Mouse (Mus musculus) erythroblast, adult 5-6 weeks (primary cell): ENCODE measurements around the gene Pex14. TPM values are rescaled to one million over a fixed set of nuclear protein-coding genes. Genes with fewer than 3 reads are reported as not detected.

Source experiments
- ATAC-seq: replicated peaks from 2 replicates; pipeline ENCODE4 v1.8.0; 2016; ENCODE audit warnings: moderate number of reproducible peaks, mild to moderate bottlenecking, moderate TSS enrichment, inconsistent platforms; ENCODE audit not compliant: poor library complexity, low FRiP score, severe bottlenecking
- total RNA-seq, 2 experiments: library from RNA; stranded (forward) in 1 of 2; stranded (reverse) in 1 of 2; fragments of 150-400 nt in 1 of 2; fragments of 200-764, 138-1000 nt in 1 of 2; gene quantifications; 2 replicates each; pipeline versions ENCODE4 v1.2.3 to v1.2.4; 2015 to 2017; ENCODE audit warnings: low replicate concordance in 2 of 2

Gene Pex14
- total RNA-seq, 2 experiments from 2014 or later: 1.9 to 3.2 TPM

DNA sequence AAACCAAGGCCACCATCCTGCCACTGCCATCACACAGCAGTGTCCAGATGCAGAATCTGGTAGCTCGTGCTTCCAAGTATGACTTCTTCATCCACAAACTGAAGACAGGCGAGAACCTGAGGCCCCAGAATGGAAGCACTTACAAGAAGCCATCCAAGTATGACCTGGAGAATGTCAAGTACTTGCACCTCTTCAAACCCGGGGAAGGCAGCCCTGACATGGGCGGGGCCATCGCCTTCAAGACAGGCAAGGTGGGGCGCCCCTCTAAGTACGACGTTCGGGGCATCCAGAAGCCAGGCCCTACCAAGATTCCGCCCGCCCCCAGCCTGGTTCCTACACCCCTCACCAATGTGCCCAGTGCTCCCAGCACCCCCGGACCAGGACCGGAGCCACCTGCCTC is 166.6 kb downstream of the Pex14 start:
- no peak for ATAC-seq

DNA sequence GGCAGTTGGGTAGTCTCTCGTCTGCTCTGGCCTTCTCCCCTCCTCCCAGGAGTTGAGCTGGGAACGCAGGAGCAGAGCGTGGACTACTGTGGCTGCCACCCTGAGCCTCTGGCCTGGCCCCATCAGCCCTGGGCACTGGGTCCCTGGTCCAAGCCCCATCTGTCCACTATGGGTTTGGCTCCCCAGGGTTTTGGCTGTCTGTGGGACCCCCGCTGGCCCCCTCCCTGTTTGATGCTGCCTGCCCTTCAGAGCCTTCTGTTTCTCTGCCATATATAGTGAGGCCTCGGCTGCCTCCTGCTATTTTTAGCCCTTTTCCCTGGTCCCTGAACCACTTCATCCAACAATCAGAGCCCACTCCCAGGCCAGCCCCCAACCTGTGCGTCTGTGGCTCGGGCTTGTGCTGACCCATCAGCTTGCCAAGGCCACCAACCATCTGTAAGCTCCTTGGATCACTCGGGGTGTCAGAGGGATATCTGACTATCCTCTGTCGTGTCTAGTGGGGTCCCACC is 168.9 kb downstream of the Pex14 start:
- no peak for ATAC-seq

DNA sequence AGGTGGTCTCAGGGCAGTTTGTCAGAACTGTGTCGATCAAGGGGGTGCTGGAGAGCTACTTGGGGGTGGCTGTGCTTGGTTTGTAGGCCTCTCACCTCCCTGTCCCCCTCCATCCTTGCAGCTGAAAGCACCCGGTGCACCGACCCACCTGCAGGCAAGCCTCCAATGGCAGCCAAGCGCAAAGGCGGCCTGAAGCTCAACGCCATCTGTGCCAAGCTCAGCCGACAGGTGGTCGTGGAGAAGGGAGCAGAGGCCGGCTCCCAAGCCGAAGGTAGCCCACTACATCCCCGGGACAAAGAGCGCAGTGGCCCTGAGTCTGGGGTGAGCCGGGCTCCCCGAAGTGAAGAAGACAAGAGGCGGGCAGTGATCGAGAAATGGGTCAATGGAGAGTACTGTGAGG is 170.8 kb downstream of the Pex14 start:
- no peak for ATAC-seq

DNA sequence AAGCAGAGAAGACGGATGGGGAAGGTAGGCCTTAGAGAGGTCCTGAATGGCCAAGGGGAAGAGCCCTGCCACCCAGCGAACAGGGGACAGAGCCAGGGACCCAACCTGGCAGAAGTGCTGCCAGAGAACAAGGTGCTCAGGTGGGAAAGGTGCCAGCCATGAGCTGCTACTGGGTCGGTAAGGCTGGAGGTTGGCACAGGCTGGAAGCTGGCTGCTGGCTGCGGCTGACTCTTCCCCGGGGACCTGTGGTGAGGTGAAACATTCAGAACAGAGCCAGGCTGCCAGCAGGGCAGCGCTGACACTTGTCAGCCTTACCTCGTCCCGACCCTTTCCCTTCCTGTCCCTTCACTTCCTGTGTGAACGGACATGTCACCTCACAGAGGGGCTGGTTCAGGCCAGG is 171.4 kb downstream of the Pex14 start:
- no peak for ATAC-seq

DNA sequence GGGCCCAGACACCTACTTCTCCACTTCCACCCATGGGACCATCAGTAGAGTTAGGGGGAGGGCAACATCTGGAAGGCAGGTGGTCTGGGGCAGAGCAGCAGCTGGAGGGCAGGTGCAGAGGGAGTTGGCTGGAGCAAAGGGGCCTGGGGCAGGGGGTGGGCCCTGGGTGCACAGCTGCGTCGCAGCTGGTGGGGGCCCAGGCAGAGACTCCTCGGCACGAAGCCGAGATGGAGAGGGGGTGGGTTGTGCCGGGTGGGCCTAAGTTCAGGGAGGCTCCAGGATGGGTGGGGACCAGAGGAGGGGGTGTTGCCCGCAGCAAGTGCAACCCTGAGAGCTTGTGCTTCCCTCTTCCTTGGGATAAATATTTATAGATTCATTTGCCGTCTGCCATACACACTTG is 173.2 kb downstream of the Pex14 start:
- no peak for ATAC-seq

DNA sequence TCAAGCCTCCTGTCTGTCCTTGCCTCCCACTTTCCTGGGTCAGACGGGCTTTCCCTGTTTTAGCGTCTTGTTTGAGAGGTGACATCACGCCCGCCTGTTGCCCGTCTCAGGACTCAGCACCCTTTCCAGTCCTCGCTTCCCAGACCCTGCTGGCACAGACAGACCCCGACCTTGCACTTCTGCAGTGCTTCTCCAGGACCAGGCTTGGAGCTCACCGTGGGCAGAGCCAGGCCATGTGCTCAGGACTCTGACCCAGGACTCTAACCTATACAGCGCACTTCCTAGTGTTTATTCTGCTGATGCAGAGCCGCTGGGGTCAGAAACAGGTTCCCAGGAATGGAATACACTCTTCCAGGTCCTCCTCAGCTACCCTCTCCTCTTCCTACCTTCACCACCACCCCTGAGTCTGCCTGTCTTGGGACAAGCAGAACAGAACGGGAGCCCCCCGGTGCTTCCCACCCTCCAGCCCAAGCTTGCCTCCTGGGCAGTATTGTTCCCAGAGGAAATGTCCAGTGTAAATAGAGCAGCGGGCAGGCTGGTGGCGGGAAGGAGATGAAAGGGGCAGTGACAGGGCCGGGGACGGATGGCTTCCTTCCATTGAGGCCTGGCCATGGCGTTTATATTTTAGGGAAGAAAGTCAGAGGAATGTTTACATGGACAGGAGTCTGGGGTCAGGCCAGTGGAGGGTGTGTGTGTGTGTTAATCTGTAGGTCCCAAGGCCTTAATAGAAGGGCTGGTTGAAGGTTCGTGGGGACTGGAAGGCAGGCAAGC is 173.9 kb downstream of the Pex14 start:
- ATAC-seq: no peak

DNA sequence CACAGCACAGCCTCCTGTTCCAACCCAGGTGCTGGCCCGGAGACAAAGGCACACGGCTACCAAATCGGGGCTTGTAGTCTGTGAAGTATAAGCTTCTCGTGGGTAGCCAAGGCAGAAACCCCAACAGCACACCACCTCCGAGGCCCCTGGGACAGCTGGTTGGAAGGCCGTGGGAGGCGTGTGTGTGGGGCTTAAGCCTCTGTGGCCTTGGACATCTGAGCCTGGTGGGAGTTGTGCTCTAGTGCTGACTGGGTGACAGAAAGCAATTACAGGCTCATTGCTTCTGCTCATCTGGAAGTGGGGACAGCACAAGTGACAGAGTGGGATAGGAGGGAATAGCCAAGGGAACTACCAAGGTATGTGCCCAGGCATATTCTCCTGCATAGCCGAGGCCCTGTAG is 175.7 kb downstream of the Pex14 start:
- ATAC-seq: no peak

DNA sequence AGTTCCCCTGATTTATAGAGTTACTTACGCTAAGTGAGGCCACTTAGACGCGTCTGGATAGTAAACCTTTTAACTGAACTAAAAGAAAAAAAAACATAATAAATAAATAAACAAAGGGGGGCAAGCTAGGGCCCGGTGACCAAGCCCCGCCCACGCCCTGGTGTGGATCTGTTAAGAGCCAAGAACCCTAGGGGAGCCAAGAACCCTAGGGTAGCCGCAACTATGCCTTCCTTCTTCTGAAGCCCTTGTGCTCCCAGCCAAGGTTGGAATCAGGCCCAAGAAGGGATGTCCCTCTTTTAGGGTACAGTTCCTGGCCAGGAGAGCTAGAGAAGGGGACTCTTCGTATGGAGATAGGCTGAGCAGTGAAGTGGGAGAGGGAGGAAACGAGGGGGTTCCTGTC is 176.3 kb downstream of the Pex14 start:
- no peak for ATAC-seq

DNA sequence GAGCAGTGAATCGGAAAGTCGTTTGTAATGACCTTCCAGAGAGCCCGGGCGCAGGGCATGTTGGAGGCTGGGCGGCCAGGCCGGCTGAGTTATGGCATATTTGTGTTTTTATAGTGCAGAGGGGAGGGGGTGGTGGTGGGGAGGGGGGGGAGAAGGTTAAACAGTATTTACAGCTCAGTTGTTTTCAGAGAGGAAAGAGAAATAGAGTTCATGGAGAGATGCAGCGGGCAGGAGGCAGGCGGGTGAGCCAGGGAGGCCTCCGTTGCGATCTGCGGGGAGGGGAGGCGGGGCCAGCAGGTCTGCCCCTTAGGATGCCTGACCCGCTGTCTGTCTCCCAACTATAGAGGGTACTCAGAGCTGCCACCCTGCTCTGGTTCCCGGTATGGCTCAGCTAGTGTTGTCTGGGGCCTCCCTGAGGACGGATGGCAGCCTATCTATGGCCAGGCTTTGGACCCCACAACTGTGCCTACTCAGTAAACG is 177.4 kb downstream of the Pex14 start:
- no peak for ATAC-seq

DNA sequence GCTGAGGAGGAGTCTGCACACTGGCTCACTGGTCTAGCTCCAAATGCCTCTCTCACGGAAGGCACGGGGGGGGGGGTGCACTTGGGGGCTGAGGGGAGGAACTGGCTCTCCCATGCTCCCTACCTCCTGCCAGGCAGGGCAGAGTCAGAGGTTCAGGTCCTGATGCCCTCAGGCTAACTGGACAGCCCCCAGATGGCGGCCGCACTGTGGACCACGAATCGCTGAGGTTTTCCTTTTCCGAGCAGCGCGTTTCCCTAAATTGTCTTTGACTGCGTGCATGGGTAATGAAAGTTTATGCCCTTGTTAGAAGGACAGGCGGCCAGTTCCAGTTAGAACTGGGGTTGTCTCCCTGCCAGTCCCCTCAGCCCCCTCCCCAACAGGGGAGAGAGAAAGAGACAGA is 179.1 kb downstream of the Pex14 start:
- ATAC-seq: no peak

DNA sequence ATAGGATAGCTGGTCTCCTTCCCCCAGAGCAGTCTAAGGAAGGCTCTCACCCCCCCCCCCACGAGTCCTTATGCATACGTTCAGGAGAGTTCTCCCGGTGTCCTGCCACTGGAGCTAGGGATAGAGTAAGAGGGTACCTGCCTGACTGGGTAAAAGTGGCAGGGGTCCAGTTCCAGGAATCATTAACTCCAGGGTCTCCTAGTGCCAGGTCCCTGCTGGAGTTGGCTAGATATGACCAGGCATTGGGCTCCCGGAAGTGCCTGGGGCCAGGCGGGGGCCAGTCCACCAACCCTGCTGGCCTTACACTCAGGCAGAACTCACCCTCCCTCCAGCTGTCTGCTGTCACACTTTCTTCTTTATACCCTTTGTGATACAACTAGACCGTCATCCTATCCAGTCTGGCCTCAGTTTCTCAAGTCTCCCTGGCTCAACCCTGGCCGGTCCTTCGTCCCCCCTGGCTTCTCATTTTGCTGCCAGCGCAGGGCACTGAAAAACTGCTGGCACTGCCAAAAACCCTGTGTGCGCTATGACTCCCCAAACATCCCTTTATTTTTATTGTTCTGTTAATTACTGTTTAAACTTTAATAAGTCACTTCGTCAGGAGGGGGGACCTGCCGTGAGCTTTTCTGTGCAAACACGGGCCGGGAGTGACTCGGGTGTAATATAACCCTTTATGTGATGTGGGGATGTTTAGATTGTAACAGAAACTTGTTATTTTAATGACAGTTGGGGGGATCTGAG is 180.8 kb downstream of the Pex14 start:
- no peak for ATAC-seq

DNA sequence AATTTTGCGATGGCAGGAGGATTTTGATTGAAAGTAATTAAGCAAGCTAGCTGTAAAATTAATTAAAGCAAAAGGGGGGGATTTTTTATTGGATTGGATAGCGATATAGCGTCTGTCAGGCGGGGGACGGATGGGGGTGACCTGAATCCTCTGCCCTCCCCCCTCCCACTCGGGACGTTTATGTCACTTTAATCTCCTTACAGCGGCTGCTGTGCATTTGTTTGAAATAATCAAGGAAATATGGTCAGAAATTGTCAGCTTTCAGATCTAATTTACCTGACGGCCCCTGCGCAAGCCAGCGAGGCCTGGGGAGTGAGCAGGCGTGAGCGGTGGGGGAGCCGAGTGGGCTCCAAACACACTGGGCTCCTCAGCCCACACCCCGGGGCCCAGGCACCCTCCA is 183.8 kb downstream of the Pex14 start:
- no peak for ATAC-seq

DNA sequence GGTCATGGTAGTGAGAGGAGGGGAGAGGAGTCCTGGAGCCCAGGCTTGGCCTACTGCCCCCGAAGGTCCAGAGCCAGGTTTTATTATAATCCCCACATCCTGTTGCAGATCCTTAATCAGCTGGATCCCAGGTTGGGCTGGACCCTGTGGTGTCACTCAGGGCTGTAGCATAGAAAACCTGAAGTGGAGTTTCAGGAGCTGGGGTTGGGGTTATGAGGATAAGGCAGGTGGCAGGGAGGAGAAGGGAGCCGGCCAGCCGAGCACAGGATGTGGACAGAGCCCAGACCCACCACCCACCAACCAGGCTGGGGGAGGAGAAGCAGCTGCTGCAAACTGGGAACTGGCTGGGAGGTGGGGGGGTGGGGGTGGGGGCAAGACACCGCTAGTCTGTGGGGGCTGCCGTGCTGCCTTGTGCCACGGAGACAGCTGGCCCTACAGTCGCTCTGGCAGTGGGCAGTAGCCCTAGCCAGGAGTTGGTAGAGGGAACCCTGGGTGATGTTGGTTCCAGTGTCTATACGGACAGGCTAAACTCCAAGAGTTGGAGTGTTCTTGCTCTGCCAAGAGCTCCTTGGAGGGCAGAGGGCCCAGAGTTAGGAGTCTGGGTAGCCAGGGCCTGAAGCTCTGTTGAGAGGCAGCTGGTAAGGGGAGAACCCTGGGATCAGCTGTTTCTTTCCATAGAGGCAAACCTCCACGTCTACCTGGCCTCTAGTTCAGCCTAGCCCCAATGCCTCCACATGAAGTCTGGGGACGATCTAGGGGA is 184.6 kb downstream of the Pex14 start:
- ATAC-seq: no peak

DNA sequence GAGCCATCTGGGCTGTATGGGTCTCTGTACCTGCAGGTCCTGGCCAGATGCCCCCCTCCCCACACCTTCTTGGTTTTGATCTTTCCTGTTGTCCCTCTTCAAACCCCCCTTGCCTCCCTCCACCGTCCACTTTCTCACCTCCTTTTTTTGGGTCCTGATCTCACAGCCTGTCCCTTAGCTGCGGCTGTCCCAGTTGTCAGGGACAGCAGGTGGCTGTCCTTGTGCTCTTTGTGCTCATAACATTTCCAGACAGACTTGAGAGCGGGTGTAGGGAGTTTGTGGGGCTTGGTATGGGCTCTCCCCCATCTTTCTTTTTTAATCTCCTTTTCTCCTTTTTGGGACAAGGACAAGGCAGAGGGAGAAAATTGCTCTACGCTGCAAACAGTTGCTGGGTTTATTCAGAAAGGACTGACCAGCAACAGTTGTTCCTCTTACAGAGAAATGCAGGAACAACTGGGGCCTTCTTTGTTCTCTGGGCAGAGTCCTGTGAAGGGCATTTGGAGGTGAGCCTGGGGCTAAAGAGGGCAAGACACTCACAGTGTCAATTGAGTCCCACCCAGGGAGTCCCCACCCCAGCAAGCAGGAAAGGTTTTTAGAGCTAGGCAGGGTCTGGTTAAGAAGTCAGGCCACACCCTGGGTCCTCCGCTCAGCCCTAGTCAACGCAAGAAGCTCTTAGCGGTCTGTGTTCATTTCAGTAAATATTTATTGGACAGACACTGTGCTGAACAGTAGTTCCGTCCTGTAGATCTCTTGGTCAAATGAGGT is 186.7 kb downstream of the Pex14 start:
- ATAC-seq: no peak

DNA sequence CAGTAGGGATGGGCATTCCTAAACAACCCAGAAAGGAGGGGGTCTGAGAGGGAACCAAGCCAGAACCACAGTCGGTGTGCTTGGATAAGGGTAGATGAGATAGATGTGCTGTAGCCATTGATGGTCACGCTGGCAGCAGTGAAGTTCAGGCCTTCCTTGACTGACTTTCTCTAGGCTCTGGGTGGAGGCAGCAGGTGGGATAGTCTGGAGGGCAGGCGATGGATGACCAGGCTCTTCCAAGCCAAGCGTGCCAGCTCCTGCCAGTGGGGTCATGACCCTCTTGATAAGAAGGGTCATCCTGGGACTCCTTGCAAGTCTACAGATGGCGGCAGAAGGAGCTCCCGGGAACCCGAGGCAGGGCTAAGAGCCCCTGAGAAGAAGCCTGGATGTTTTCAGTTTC is 187.5 kb downstream of the Pex14 start:
- ATAC-seq: no peak

Other genes with a start within 250 kb of the Pex14 start
- 4.8 and 9.4 TPM in 2 replicates for gene Dffa, start 4.3 kb upstream of the Pex14 start, total RNA-seq (2015; ENCODE audit: low replicate concordance)
- 2.6 and 3.9 TPM in 2 replicates for gene Dffa, start 4.3 kb upstream of the Pex14 start, total RNA-seq (2017; ENCODE audit: low replicate concordance)
- gene Cort, start 26.9 kb upstream of the Pex14 start, total RNA-seq (2015; ENCODE audit: low replicate concordance): not detected in 2 replicates
- not detected in 2 replicates for gene Cort, start 26.9 kb upstream of the Pex14 start, total RNA-seq (2017; ENCODE audit: low replicate concordance)
- gene Cenps, start 37.8 kb upstream of the Pex14 start, total RNA-seq (2015; ENCODE audit: low replicate concordance): 2.7 and 3.3 TPM in 2 replicates
- gene Cenps, start 37.8 kb upstream of the Pex14 start, total RNA-seq (2017; ENCODE audit: low replicate concordance): 4.7 and 7.1 TPM in 2 replicates
- gene Pgd, start 66.9 kb upstream of the Pex14 start, total RNA-seq (2015; ENCODE audit: low replicate concordance): 37.7 and 62.5 TPM in 2 replicates
- gene Pgd, start 66.9 kb upstream of the Pex14 start, total RNA-seq (2017; ENCODE audit: low replicate concordance): 29.4 and 32.2 TPM in 2 replicates
- 8.8 and 10.0 TPM in 2 replicates for gene Kif1b, start 207.8 kb upstream of the Pex14 start, total RNA-seq (2015; ENCODE audit: low replicate concordance)
- 7.2 and 14.1 TPM in 2 replicates for gene Kif1b, start 207.8 kb upstream of the Pex14 start, total RNA-seq (2017; ENCODE audit: low replicate concordance)